Mouse (Mus musculus) midbrain, postnatal 0 days (tissue): ENCODE data around the gene 4930404N11Rik. TPM values are rescaled to one million over a fixed set of nuclear protein-coding genes. Genes with fewer than 3 reads are reported as not detected.
A peak's percentile ranks its signal among the peaks of the same experiment; 100 is the strongest.

Source experiments
- ATAC-seq: fragments of 200-750 bp; cut with Nextera tagmentation; 2 replicates; pipeline ENCODE4 v1.8.0; 2017; ENCODE audit warnings: moderate number of reproducible peaks, mild to moderate bottlenecking, moderate TSS enrichment, moderate library complexity; ENCODE audit not compliant: low FRiP score
- DNase-seq: peaks from one replicate; pipeline ENCODE4 v3.0.0-alpha.2; 2015; ENCODE audit warnings: low spot score
- H3K27ac ChIP-seq: fragments of 300-500 bp; sonication (generic); 2 replicates; pipeline ENCODE4 v1.5.1; 2014; ENCODE audit warnings: low read depth, mild to moderate bottlenecking, low read length, mixed read lengths
- H3K27me3 ChIP-seq: fragments of 300-500 bp; sonication (generic); 2 replicates; pipeline ENCODE4 v1.6.1; 2014; ENCODE audit warnings: low read length, control low read depth, mixed read lengths; ENCODE audit not compliant: insufficient read depth
- H3K36me3 ChIP-seq: fragments of 300-500 bp; sonication (generic); 2 replicates; pipeline ENCODE4 v1.6.1; 2014; ENCODE audit warnings: low read length, control low read depth, mixed read lengths; ENCODE audit not compliant: insufficient read depth
- H3K4me1 ChIP-seq: fragments of 300-500 bp; sonication (generic); 2 replicates; pipeline ENCODE4 v1.6.1; 2014; ENCODE audit warnings: mild to moderate bottlenecking, control low read depth, antibody characterized with exemption, low read length, mixed read lengths; ENCODE audit not compliant: insufficient read depth
- H3K4me2 ChIP-seq: fragments of 300-500 bp; sonication (generic); 2 replicates; pipeline ENCODE4 v1.6.1; 2014; ENCODE audit warnings: low read depth, mild to moderate bottlenecking, low read length, mixed read lengths; ENCODE audit not compliant: poor library complexity, severe bottlenecking
- H3K4me3 ChIP-seq: fragments of 300-500 bp; sonication (generic); 2 replicates; pipeline ENCODE4 v1.5.1; 2014; ENCODE audit warnings: low read depth, mild to moderate bottlenecking, low read length, moderate library complexity
- H3K9ac ChIP-seq: fragments of 300-500 bp; sonication (generic); replicated peaks from 2 replicates; pipeline ENCODE4 v1.6.1; 2014; ENCODE audit warnings: mild to moderate bottlenecking, low read length, moderate library complexity, mixed read lengths; ENCODE audit not compliant: poor library complexity, severe bottlenecking
- H3K9me3 ChIP-seq: fragments of 300-500 bp; sonication (generic); 2 replicates; pipeline ENCODE4 v1.6.1; 2016; ENCODE audit warnings: low read length, control low read depth
- CTCF ChIP-seq: IDR thresholded peaks from 2 replicates; pipeline ENCODE4 v1.5.1; 2016; ENCODE audit warnings: antibody characterized with exemption, mild to moderate bottlenecking
- WGBS: fragments of 180-500 bp; shearing (Covaris S2); extraction: QIAGEN DNeasy Blood & Tissue Kit; methylation state at CpG from one replicate; pipeline ENCODE4 v1.1.7; 2014; 5-methylcytosine and 5-hydroxymethylcytosine counted together
- polyA plus RNA-seq: library from polyadenylated mRNA; unstranded; fragments of >200 nt; fragmentation: Nextera tagmentation; extraction: Ambion mirVana; gene quantifications from 2 replicates; pipeline ENCODE4 v1.2.1, GENCODE M21; 2015
- total RNA-seq: library from RNA; depleted of rRNA; stranded (reverse); fragments of >200 nt; gene quantifications from 2 replicates; pipeline ENCODE4 v1.2.3, GENCODE M21; 2014

The 4930404N11Rik gene
- total and polyA plus RNA-seq, 2 experiments from 2014 or later, result 0.47 TPM; not detected in 1

DNA sequence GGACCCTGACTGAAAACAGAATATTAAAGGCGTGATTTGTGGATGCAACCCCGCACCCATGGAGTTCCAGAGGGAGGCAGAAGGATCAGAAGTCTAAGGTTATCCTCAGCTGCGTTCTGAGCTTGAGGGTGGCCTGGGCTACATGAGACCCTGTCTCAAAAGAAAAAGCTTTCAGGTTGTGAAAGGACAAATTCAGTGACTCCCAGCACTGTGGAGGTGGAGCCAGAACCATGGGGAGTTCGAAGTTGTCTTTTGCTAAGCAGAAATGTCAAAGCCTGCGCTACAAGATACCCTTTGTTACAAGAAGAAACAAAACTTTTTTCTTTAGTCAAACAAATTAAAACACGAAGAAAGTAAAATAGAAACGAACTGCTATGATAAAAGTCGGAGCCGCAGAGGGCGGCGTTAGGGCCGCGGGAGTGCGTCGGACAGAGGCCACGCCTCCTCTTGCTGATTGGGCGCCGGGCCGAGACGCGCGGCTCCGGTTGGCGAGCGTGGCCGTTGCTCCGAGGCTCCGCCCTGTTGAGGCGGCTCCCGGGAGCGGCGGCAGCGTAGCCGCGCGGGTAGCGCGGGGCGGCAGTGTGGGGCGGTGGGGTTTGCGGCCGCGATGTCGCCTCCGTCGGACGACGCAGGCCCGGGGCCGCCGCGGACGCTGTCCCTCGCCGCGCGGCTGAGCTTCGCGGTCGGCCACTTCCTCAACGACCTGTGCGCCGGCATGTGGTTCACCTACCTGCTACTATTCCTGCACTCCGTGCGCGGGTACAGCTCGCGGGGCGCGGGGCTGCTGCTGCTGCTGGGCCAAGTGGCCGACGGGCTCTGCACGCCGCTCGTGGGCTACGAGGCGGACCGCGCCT lies 8.4 kb downstream of the 4930404N11Rik start, which contains the start of gene Mfsd12:
Gene Mfsd12 (plus strand): TSS at position 501 of the 854 bp plus-strand sequence.
- Histone ChIP-seq H3K9ac (peak within 1 kb of the TSS; percentile 87), H3K4me3 (peak within 1 kb of the TSS; percentile 80), H3K4me2 (peak within 1 kb of the TSS; percentile 91), H3K9me3 (no peaks in the 10 kb centered on the region), H3K27ac (no peak within 1 kb of the TSS), H3K27me3 (no peaks in the 10 kb centered on the region), H3K4me1 (peaks cover 4% of the 10 kb centered on the region), H3K36me3 (peaks cover 14% of the 10 kb centered on the region)
- no peak for TF ChIP-seq CTCF
- WGBS, result 2% methylated on average over 66 of the region's 79 CpGs
- DNase-seq, result peak; percentile 93
- ATAC-seq, result peak; percentile 92

- ATAC-seq, result no peak
These were observed 9.1 kb downstream of the 4930404N11Rik start for GRCm38 (mm10) chr10:81356352-81356990.

DNA sequence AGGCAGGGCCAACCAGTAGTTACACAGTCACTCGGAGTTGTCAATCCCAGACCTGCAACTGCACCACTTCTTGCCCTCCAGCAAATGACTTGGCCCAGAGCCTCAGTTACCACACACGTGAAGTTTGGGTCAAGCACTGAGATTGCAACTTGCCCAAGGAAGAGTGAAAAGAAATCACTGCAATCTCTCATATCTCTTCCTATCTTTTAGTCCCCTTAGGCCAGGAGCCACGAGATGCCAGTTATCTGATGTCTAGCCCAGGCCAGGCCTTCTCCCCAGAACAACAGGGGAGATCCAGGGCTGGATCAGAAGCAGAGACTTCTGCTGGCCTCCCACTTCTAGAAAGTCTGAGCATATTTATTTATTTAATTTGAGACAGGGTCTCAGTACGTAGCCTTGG lies 10.1 kb downstream of the 4930404N11Rik start:
- 69% methylated on average over 4 of the region's 4 CpGs for WGBS

More at GRCm38 (mm10) chr10:81356352-81356990, 9.1 kb downstream of the 4930404N11Rik start:
- Histone ChIP-seq H3K9ac (0 out of 2 replicates have a peak overlapping the region, but pooled peaks have one; percentile 13), H3K36me3 (peaks cover 9% of the 10 kb centered on the region), H3K4me1 (peaks cover 4% of the 10 kb centered on the region), H3K4me3 (no peak overlapping the region), H3K9me3 (no peaks in the 10 kb centered on the region), H3K4me2 (no peak overlapping the region; the same call in 1 of the 2 replicates), H3K27me3 (no peaks in the 10 kb centered on the region), H3K27ac (no peak overlapping the region)
- WGBS, result 60% methylated on average over 12 of the region's 12 CpGs
- TF ChIP-seq CTCF, result no peak
- no peak for DNase-seq

GRCm38 (mm10) chr10:81354738-81355477 lies 10.7 kb downstream of the 4930404N11Rik start:
- Histone ChIP-seq H3K27ac (no peak overlapping the region), H3K4me1 (peaks cover 5% of the 10 kb centered on the region), H3K9me3 (no peaks in the 10 kb centered on the region), H3K27me3 (no peaks in the 10 kb centered on the region), H3K4me3 (no peak overlapping the region), H3K36me3 (peaks cover 1% of the 10 kb centered on the region; the same call in 1 of the 2 replicates), H3K9ac (no peak overlapping the region), H3K4me2 (no peak overlapping the region)
- DNase-seq (no peak), ATAC-seq (no peak)
- TF ChIP-seq CTCF, result no peak
- 62% methylated on average over 9 of the region's 9 CpGs for WGBS

More for the DNA sequence above, 10.1 kb downstream of the 4930404N11Rik start:
- no peak overlapping the region for H3K9ac ChIP-seq
- no peaks in the 10 kb centered on the region for H3K27me3 ChIP-seq
- peaks cover 4% of the 10 kb centered on the region; the same call in 1 of the 2 replicates for H3K36me3 ChIP-seq
- H3K27ac ChIP-seq, result no peak overlapping the region
- no peak for DNase-seq
- no peak for ATAC-seq
- TF ChIP-seq CTCF, result no peak
- no peak overlapping the region for H3K4me2 ChIP-seq
- H3K9me3 ChIP-seq, result no peaks in the 10 kb centered on the region
- peaks cover 4% of the 10 kb centered on the region for H3K4me1 ChIP-seq
- H3K4me3 ChIP-seq, result no peak overlapping the region

DNA sequence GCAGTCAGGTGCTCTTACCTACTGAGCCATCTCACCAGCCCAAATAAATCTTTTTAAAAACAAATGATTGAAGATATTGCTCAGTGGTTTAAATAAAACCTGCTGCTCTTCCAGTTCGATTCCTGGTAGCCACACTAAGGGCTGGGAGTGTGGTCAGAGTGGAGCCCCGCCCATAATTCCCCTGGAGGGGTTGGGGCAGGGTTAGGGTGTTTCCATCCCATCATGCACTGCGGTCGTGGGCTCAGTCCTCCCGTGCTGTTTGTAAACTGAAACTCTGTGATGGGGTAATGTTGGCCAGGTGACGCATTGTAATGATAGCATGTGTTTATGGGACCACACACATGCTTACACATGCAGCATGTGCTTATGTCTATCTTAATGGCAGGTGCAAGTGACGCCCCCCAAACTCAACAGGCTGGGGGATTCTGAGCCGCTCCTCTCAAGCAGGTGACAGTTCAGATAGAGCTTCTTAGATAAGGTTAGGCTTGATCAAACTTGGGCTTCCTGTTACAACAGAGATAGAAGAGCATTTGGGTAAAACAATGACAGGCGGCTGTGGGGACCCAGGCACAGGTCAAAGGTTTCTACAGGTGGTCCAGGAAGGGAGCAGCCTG lies 13.8 kb downstream of the 4930404N11Rik start:
- TF ChIP-seq CTCF, result no peak
- Histone ChIP-seq H3K27ac (no peak overlapping the region), H3K27me3 (no peaks in the 10 kb centered on the region), H3K36me3 (no peaks in the 10 kb centered on the region), H3K4me1 (peaks cover 4% of the 10 kb centered on the region; the same call in 1 of the 2 replicates), H3K4me3 (no peak overlapping the region), H3K9ac (no peak overlapping the region), H3K9me3 (no peaks in the 10 kb centered on the region), H3K4me2 (no peak overlapping the region)
- no peak for ATAC-seq
- no peak for DNase-seq
- 32% methylated on average over 9 of the region's 9 CpGs for WGBS
